Mouse (Mus musculus): Measurements from ENCODE around the gene Cfap77. TPM values are rescaled to one million over a fixed set of nuclear protein-coding genes. Genes with fewer than 3 reads are reported as not detected.

Cfap77 gene
- polyA plus RNA-seq, 1 experiment, result 0.04 TPM

DNA sequence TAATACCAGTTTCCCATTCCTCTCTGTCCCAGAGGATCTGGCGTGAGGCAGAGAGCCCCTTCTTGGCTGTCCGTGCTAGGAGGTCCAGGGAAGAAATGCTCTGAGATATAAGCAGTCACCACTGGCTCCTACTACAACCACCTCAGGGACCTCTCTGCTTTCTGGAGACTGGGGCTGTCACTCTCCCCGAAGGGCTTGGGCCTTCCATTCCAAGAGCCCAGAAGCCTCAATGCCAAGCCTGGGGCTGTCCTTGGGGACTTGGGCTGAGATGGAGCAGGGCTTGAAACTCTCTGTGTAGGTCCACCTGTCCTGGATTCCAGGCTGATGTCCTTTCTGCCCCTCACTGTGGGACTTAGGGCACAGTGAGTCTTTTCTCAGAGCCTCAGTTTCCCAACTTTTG lies 144.0 kb downstream of the Cfap77 start:
- WGBS, result 18% methylated on average over 3 of the region's 3 CpGs
- no peak for DNase-seq (ENCODE audit: low read depth, low spot score)

DNA sequence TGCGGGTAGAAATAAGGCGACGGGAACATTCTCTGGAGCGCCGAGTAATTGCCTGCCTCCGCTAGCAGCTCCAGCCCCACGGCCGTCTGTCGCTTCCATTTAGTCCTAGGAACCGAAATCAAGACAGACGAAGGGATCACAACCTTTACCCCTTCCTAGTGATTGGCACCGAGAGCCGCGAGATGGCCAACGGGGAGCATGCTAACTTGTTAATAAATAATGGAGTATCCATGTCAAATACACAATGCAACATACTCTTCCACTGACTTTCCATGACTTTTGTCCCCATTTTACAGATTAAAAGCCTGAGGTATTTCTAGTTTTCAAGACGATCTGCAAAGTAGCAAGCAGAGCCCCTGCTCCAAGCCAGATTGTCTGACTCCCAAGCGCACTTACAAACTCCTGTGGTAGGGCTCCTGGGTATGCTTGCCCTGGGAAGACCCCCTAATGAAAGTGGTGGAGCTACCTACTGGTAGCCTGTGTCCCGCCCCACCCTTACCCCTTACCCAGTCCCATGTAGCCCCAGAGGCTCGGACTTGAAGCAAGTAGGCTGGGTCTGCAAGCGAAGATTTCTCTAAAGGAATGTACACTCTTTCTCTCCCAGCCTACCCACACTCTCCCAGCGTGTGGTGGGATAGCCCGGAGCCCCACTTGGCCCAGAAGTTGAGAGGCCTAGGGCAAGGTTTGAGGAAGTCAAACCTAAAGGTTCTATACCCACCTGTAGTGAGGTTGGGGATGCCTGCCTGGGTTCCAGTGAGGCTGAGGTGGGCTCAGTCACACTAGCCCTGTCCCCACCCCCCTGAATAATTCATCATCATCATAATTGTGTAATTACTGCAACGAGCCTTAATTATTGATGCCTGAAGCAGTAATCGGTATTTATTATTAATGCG lies 144.8 kb downstream of the Cfap77 start:
- DNase-seq (ENCODE audit: low read depth, low spot score), result no peak
- 12% methylated on average over 25 of the region's 25 CpGs for WGBS

DNA sequence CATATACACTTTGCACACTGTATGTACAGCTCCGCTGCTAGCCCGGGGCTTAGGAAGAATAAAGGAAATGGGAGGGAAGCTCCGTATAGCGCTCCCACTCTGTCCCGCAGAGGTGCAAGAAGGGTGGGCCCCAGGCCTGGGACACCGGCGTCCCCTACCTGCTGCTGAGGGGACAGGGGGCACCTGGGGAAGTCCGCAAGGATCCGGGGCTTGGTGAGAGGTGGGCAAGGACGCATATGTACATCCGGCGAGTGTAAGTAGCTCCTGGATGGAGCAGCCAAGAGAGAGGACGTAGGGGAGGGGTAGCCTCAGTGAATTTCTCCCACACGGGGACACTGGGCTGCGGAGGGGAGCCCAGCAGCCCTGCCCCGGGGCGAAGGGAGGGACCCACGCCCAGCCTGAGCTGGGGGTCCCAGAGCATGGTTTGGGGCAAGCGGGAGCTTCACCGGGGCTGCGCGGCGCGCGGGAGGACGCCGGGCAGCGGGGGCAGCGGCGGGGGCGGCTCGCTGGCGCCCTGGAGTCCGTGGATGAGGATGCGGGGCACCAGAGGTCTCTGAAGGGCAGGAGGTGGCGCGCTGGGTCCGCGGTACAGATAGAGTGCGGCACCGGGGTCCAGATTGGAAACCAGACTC lies 145.6 kb downstream of the Cfap77 start:
- WGBS, result 4% methylated on average over 40 of the region's 41 CpGs

DNA sequence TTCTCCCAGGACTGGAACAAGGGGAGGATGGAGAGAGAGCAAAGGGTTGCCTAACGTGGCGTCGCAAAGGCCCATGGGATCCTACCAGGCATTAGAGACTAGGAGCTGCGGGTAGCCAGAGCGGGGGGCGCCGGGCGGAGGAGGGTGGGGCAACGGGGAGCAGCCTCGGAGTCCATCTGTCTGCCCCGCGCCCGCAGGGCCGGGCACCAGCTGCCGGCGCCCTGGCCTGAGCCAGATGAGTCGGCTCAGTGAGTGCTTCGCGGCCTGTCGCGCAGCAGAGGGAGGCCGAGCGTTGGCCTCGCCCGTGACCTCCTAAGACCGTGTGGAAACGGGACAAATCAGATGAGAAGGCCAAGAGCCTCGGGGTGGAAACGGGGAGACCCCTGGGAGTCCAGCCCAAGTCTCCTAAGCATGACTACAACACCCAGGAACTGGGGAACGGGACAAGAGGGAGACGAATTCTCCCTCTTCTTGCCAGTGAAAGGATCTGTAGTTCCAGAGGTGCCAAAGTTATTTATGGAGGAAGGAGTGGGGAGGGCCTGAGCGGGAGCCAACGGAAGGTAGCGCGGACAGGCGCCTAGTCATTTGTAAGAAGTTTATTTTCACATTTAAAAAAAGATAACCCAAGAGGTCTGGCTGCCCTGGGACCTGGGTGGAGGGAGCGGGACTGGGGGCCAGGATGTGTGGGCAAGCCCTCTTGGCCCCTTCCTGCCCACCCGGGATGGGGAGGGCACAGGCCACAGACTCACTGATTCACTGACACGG lies 146.3 kb downstream of the Cfap77 start:
- WGBS, result 3% methylated on average over 39 of the region's 39 CpGs
- no peak for DNase-seq (ENCODE audit: low read depth, low spot score)

More for the DNA sequence above, 145.6 kb downstream of the Cfap77 start:
- DNase-seq (ENCODE audit: low read depth, low spot score), result no peak

DNA sequence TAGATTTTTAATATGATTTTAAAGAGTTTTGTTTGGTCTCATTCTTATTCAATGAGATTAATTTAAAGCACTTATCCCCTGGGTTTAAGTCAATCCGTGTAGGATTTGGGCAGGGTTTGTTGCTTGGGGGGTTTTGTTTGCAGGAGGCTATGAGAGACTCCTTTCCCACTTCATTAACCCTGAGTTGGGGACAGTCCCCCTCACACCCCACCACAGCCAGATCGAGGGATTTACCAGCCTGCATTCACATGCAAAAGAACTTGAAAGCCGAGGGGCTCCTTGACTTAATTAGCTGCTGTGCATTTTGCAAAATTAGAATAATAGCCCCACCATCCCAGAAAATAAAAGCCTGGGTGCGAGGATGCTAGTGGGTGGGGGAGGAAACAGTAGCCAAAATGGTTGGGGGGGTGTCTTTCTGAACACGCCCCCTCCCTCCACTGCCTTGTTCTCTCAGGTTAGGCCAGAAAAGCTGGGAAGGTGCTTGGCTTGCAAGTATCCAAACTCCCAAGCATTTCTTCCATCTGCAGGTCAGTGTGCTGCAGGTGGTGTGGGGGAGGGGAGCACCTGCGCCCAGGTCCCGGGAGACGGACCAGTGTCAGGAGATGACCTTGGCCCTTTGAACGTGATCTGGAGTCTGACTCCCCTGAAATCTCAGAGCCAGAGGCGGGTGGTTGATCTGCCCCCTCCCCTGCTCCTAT lies 147.0 kb downstream of the Cfap77 start:
- no peak for DNase-seq (ENCODE audit: low read depth, low spot score)
- 24% methylated on average over 10 of the region's 10 CpGs for WGBS

DNA sequence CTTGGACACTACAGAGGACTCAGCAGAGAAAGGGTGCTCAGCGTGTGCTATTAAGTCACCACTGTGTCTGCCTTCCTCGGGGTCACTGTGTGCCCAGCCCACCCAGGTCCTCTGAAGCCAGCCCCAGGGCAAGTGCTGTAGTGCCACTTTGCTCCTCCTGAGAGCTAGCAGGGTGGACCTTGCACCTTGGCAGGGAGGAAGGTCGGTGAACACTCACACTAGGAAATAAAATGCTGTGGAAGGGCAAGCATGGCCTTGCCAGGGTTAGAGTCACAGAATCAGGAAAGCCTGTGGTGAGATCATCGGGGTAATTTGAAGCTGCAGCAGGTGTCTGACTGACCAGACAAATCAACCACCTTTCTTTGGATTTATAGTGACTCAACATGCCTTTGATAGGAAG lies 149.3 kb downstream of the Cfap77 start:
- no peak for DNase-seq (ENCODE audit: low read depth, low spot score)
- 46% methylated on average over 4 of the region's 4 CpGs for WGBS

DNA sequence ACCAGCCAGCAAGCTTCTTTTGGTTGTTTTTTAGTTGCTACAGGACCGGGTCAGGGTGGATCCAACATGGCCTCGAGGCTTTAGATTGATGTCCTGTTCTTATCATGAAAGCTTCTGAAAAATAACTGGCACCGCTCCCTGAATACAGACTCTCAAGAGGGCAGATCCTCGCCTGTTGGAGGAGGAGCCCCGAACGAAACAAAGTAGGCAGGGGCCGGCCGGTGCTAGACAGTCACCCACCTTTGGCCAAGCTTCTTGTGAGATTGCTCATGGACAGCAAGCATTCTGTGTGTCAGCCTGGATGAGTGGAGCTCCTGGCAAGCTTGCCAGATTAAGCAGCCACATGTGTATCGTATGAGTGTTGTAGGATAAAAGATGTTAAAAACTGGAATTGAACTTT lies 150.1 kb downstream of the Cfap77 start:
- 91% methylated on average over 9 of the region's 9 CpGs for WGBS
- DNase-seq (ENCODE audit: low read depth, low spot score), result no peak

DNA sequence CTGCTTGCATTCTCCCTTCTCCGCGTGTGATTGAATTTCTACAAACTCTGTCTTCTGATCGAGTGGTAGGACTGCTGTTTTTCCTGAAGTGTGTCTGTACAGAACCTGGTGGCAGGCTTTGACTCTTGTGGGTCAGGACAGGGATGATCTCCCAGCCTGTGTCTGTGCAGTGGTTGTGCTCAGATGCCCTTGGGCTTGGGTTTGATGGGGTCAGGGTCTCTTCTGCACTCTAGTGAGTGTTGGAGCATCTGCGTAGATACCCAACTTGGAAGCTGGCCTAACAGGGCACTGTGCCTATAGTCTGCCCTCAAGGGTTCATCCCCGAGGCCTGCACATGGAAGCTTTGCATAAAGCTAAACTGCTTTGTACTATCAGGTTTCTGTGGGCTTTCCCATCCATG lies 151.0 kb downstream of the Cfap77 start:
- WGBS, result 90% methylated on average over 5 of the region's 5 CpGs
- no peak for DNase-seq (ENCODE audit: low read depth, low spot score)

DNA sequence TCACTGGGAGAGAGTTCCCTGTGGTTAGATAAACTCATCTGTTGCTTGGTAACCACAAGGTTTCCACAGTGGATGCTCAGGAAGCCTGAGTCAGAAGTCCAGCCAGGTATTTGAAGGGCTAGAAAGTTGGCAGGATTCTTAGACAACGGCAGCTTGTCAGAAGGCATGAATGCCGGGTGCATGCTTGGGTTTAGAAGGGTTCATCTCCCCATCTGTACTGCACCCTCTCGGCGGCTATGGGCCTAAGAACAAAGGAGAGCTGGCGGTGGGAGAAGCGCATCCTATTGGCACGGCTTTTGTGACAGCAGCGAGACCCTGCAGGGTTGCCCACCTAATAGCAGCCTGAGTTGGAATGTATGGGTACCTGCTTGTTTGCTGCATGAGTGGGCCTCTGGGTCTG lies 152.6 kb downstream of the Cfap77 start:
- WGBS, result 92% methylated on average over 8 of the region's 8 CpGs
- DNase-seq (ENCODE audit: low read depth, low spot score), result no peak

DNA sequence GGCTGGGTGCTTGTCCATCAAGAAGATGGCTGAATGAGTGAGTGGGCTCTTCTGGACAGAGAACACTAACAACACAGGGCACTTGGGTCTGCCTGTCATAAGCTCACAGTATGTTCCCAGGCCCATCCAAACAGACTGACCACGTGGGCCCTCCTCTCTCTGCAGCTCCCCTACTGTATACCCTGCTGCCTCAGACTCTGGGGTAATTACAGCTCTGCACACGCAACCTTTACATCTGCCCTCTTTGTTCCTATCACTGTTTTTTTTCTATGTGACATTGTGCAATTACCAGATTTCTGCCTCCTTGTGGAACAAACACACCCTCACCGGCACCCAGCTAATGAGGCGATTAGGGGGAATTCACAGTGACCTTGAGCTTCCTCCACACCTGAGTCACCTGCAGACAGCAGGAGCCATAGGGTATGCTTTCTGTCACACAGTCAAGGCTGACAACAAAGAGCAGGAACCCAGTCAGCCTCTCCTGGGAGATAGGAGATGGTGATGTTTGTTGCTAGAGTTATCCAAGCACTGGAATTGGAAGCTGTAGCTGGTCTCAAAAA lies 157.4 kb downstream of the Cfap77 start:
- 66% methylated on average over 4 of the region's 4 CpGs for WGBS
- DNase-seq (ENCODE audit: low read depth, low spot score), result no peak

DNA sequence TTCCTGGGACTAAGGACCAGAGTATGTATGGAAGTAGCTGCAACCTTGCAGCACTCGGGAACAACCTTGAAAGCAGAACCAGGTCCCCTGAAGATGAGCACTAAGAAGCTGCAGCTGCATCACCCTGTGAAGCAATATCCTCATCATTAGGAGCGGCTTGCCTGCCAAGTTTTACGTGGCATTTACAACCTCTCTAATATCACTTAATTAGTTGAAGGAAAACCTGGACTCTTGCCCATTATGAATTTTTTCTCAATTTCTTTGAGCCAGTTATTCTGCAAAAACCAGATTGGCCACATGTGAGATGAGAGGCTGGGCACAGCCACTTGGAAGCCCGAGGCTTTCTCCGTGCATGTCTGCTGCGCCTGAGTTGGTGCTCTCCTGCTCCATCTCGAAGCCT lies 159.0 kb downstream of the Cfap77 start:
- WGBS, result 80% methylated on average over 7 of the region's 7 CpGs
- DNase-seq (ENCODE audit: low read depth, low spot score), result no peak

DNA sequence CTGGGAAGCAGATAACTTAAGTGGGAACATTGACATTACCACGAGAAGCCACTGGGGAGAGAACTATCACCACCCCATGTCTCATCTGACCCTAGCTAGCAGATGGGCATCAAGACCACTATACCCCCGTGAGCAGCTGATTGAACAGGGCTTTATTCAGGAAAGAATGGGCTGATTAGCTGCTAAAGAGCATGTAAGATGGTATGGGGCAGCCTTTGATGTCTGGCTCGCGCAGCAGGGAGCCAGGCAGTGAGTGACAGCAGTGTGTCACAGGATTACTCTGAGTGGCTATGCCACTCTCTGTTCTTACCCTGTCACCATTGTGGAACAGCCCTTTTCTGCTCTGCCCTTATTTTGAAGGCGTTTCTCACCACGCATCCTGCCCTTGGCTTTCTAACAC lies 161.3 kb downstream of the Cfap77 start:
- DNase-seq (ENCODE audit: low read depth, low spot score), result no peak
- WGBS, result 86% methylated on average over 6 of the region's 6 CpGs

DNA sequence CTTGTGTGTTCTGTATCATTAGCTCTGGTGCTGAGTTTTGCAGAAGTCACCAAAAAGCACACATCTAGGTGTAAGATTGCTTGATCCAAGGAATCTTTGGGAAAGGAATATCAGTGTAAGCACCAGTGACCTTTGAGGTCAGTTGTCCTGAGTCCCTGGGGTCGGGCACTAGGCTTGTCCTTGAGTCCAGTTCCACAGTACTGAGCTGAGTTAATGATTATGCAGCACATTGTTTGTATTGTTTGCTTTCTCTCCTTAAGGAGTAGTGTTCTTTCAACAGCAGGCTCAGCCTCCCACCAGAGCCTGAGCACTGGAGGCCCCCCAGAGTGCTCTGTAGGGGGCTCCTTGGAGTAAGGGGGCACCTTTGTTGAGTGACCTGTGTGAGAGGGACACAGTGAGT lies 162.1 kb downstream of the Cfap77 start:
- DNase-seq (ENCODE audit: low read depth, low spot score), result no peak
- WGBS, result 33% methylated on average over 1 of the region's 1 CpGs

DNA sequence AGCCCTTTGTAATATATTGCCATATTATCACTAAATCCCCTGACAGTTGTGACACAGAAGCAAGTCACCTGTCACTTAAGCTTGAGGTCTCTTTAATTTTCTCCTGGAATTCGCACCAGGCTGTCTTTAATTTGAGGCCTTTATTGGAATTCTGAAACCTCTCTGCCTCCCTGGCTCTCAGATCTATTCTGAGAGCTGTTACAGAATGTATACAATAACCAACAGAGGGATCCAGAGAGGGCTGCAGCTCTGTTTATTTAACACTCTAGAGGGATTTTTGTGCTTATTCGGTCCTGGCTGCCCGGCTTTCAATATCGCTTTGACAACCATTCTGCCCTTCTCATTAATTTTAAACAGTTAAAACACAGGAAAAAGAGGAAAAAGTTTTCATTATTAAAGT lies 170.0 kb downstream of the Cfap77 start:
- 78% methylated on average over 4 of the region's 4 CpGs for WGBS
- no peak for DNase-seq (ENCODE audit: low read depth, low spot score)

DNA sequence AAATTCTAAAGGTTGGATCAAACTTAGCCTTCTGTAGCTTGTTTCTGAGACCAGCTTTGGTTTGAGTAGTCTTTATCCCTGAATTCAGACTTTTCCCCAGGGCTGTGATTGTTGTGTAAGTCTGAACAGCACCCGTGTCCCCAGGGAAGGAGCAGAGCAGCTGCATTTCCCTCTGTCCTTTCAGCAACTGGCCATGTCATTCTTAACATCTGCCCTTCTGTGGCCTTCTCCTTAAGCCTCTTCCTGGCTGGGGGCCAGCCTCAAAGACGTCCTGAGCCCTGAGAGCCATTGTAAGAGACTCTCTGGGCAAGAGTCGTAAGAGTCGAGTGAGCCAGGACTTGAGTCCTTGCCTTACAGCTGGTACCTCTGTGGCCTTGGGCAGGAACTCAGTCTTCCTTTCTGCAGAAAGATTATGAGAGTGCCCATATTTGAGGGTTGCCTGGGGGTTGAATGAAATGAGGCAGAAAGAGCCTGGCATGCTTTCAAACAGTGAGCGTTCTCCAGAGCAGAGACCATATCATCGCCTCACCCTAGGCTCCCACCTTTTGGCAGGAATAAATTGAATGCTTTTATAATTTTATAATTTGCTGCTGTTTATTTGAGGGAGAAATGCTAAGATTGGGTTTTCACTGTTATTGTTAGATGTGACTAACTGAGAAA lies 171.9 kb downstream of the Cfap77 start:
- WGBS, result 74% methylated on average over 6 of the region's 6 CpGs
- no peak for DNase-seq (ENCODE audit: low read depth, low spot score)

DNA sequence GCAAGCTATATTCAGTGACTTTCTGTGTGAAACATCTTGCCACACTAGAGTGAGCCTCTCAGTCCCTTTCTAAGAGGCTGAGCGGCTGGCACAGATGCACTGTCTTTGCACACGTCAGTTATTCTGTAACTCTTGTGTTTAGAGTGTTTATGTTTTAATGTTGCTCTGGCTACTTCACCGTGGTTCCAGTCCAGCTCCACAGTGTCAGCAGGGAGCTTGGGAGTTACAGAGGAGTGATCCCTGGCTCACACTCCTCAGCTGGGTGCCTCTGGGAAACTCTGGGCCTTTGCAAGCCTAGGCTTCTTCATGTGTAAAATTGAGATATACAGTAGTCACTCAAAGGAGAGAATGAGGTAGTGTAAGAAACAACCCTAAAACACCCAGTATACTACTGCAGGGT lies 172.8 kb downstream of the Cfap77 start:
- 77% methylated on average over 3 of the region's 3 CpGs for WGBS
- no peak for DNase-seq (ENCODE audit: low read depth, low spot score)

DNA sequence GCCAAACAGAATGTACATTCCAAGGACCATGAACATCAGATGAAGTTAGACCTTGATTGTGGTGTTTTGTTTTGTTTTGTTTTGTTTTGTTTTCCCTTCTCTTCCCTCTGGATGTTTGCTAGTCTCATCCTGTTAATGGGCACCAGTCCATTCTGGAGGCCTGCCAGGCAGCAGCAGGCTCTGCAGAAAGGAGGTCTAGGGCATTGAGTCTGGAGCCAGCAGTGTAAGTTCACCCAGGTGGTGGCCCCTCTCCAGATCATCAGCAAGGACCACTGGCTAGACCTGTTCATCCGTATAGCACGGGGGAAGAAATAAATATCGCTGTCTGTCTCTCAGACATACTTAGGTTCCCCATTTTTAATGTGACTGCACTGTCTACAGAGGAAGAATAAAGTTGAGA lies 173.6 kb downstream of the Cfap77 start:
- WGBS, result 90% methylated on average over 3 of the region's 3 CpGs
- DNase-seq (ENCODE audit: low read depth, low spot score), result no peak

Data from large intestine, adult 2 months (tissue).